Mouse (Mus musculus): ENCODE results near the gene Tfip11.

GRCm38 (mm10) chr5:112349169-112349568, 23.0 kb downstream of the Tfip11 start:
- no peak for TF ChIP-seq CTCF (IDR thresholded peaks at IDR 0.05; ENCODE audit: low read depth, low read length)
- TF ChIP-seq POLR2A (IDR thresholded peaks at IDR 0.05; ENCODE audit: extremely low read depth, insufficient read depth, low read length), result no peak
